Comparison of ENCODE assay signal across 16 mouse cellular contexts in the genomic region with DNA sequence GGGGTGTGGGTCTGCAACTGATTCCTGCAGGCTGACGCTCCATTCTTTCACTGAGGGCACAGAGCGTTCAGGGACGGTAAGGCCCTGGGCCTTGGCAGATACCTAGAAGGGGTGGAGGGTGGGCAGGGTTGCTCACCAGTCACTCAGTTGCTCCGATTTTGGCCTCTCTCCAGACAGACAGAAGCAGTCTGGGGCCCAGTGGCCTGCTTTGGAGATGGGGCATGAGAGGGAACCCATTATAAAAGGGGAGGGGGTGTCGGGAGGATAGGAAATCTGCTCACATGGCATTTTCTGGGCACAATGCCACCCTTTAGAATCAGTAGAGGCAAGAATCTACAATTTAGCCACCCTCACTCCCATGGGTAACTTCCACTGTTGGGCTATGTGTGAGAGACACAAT. TPM values are rescaled to one million over a fixed set of nuclear protein-coding genes. Genes with fewer than 3 reads are reported as not detected.
DNase-seq lines count a peak whose midpoint lies in the region; ATAC-seq lines count a peak whose summit lies in the region.
"Had no signal": no experiment of that assay in that cellular context is flagged by ENCODE, and none has a peak within 500 bp of the region (broad histone marks: within the 10 kb centered on the region; RNA-seq: fewer than 3 reads in every experiment).

No protein-coding gene starts in this region.

- no peaks in the 10 kb centered on the region for H3K36me3 ChIP-seq in forebrain, embryonic 14.5 days (ENCODE audit: control insufficient read depth, insufficient read depth, low read length)
- H3K36me3 ChIP-seq in forebrain, embryonic 12.5 days (replicated peaks): no peaks in the 10 kb centered on the region
- no peaks in the 10 kb centered on the region for H3K36me3 ChIP-seq in lung, embryonic 16.5 days (ENCODE audit: control insufficient read depth, insufficient read depth, low read length)
- H3K36me3 ChIP-seq in embryonic facial prominence, embryonic 12.5 days: no peaks in the 10 kb centered on the region
- H3K36me3 ChIP-seq in neural tube, embryonic 14.5 days (ENCODE audit: control insufficient read depth, insufficient read depth, low read length): no peaks in the 10 kb centered on the region
- H3K36me3 ChIP-seq: G1E; heart, embryonic 10.5 days; liver, embryonic 12.5 days had no signal

- H3K27me3 ChIP-seq in forebrain, embryonic 14.5 days (replicated peaks; ENCODE audit: control insufficient read depth, insufficient read depth, low read length): no peaks in the 10 kb centered on the region
- peaks cover 41% of the 10 kb centered on the region for H3K27me3 ChIP-seq in forebrain, embryonic 12.5 days
- no peaks in the 10 kb centered on the region for H3K27me3 ChIP-seq in lung, embryonic 16.5 days (ENCODE audit: control insufficient read depth, insufficient read depth, low read depth, low read length)
- H3K27me3 ChIP-seq in embryonic facial prominence, embryonic 12.5 days: no peaks in the 10 kb centered on the region
- 0 out of 2 replicates have a peak, but pooled peaks cover 4% of the 10 kb centered on the region for H3K27me3 ChIP-seq in neural tube, embryonic 14.5 days (ENCODE audit: control insufficient read depth, insufficient read depth, low read length)
- H3K27me3 ChIP-seq: liver, embryonic 12.5 days had no signal

- ATAC-seq in forebrain, embryonic 14.5 days: peak; percentile 16; the same call in 1 of the 2 replicates
- no peak for ATAC-seq in forebrain, embryonic 12.5 days (ENCODE audit: low FRiP score)
- peak; percentile 53; the same call in 1 of the 2 replicates for ATAC-seq in lung, embryonic 16.5 days (ENCODE audit: low read depth)
- ATAC-seq in embryonic facial prominence, embryonic 12.5 days (ENCODE audit: insufficient number of reproducible peaks, insufficient read depth, low FRiP score, low TSS enrichment): no peak
- peak; percentile 62; the same call in 1 of the 2 replicates for ATAC-seq in neural tube, embryonic 14.5 days (ENCODE audit: low read depth)
- no peak for ATAC-seq in erythroid progenitor cell, adult 5-6 weeks (replicated peaks; ENCODE audit: low FRiP score, poor library complexity, severe bottlenecking)
- ATAC-seq: intestine, embryonic 16.5 days; liver, embryonic 12.5 days had no signal

- no peak overlapping the region for H3K4me3 ChIP-seq in forebrain, embryonic 14.5 days (ENCODE audit: low read depth, low read length)
- H3K4me3 ChIP-seq in forebrain, embryonic 12.5 days (replicated peaks): no peak overlapping the region
- no peak overlapping the region for H3K4me3 ChIP-seq in lung, embryonic 16.5 days (ENCODE audit: low read length)
- no peak overlapping the region for H3K4me3 ChIP-seq in embryonic facial prominence, embryonic 12.5 days
- no peak overlapping the region for H3K4me3 ChIP-seq in neural tube, embryonic 14.5 days (ENCODE audit: low read depth, low read length)
- H3K4me3 ChIP-seq: heart, embryonic 10.5 days; liver, embryonic 12.5 days had no signal

- H3K9ac ChIP-seq in forebrain, embryonic 14.5 days (ENCODE audit: low read length): no peak overlapping the region
- H3K9ac ChIP-seq in forebrain, embryonic 12.5 days: no peak overlapping the region
- no peak overlapping the region for H3K9ac ChIP-seq in lung, embryonic 16.5 days (ENCODE audit: low read length)
- no peak overlapping the region for H3K9ac ChIP-seq in embryonic facial prominence, embryonic 12.5 days
- no peak overlapping the region for H3K9ac ChIP-seq in neural tube, embryonic 14.5 days (replicated peaks; ENCODE audit: low read depth, low read length)
- H3K9ac ChIP-seq: liver, embryonic 12.5 days had no signal

- H3K4me1 ChIP-seq in forebrain, embryonic 14.5 days (ENCODE audit: control insufficient read depth, insufficient read depth, low read length): peaks cover 27% of the 10 kb centered on the region
- H3K4me1 ChIP-seq in forebrain, embryonic 12.5 days: peaks cover 39% of the 10 kb centered on the region
- H3K4me1 ChIP-seq in lung, embryonic 16.5 days (replicated peaks; ENCODE audit: control insufficient read depth, insufficient read depth, low read length): peaks cover 30% of the 10 kb centered on the region
- peaks cover 22% of the 10 kb centered on the region for H3K4me1 ChIP-seq in embryonic facial prominence, embryonic 12.5 days
- H3K4me1 ChIP-seq in neural tube, embryonic 14.5 days (ENCODE audit: control insufficient read depth, insufficient read depth, low read length): peaks cover 7% of the 10 kb centered on the region
- H3K4me1 ChIP-seq: liver, embryonic 12.5 days had no signal

- DNase-seq in forebrain, embryonic 14.5 days (ENCODE audit: low spot score): peak; percentile 91
- no peak for DNase-seq in lung, postnatal 36 days
- DNase-seq in kidney, adult 18-20 months: no peak
- DNase-seq: B cell, adult 2 months; cerebellum, postnatal 14 days; kidney, postnatal 36 days; thymus, adult 2 months had no signal

- H3K9me3 ChIP-seq in forebrain, embryonic 14.5 days (replicated peaks; ENCODE audit: control insufficient read depth, low read length): no peaks in the 10 kb centered on the region
- no peaks in the 10 kb centered on the region for H3K9me3 ChIP-seq in forebrain, embryonic 12.5 days
- H3K9me3 ChIP-seq in lung, embryonic 16.5 days (ENCODE audit: control insufficient read depth, low read length): no peaks in the 10 kb centered on the region
- H3K9me3 ChIP-seq in embryonic facial prominence, embryonic 12.5 days: no peaks in the 10 kb centered on the region
- H3K9me3 ChIP-seq in neural tube, embryonic 14.5 days (ENCODE audit: control insufficient read depth, low read length): no peaks in the 10 kb centered on the region
- H3K9me3 ChIP-seq: G1E; heart, embryonic 10.5 days; liver, embryonic 12.5 days had no signal

- H3K4me2 ChIP-seq in forebrain, embryonic 14.5 days (ENCODE audit: low read length): no peak overlapping the region
- no peak overlapping the region for H3K4me2 ChIP-seq in forebrain, embryonic 12.5 days
- H3K4me2 ChIP-seq in lung, embryonic 16.5 days (ENCODE audit: low read depth, low read length): no peak overlapping the region
- H3K4me2 ChIP-seq in embryonic facial prominence, embryonic 12.5 days (replicated peaks): no peak overlapping the region
- no peak overlapping the region for H3K4me2 ChIP-seq in neural tube, embryonic 14.5 days (ENCODE audit: low read depth, low read length)
- H3K4me2 ChIP-seq: liver, embryonic 12.5 days had no signal

- no peak overlapping the region for H3K27ac ChIP-seq in forebrain, embryonic 14.5 days (ENCODE audit: low read depth, low read length)
- H3K27ac ChIP-seq in forebrain, embryonic 12.5 days: no peak overlapping the region
- no peak overlapping the region for H3K27ac ChIP-seq in lung, embryonic 16.5 days (ENCODE audit: low read length)
- H3K27ac ChIP-seq in embryonic facial prominence, embryonic 12.5 days: peak overlapping the region; percentile 26; the same call in 1 of the 2 replicates
- H3K27ac ChIP-seq in neural tube, embryonic 14.5 days (ENCODE audit: low read depth, low read length): no peak overlapping the region
- H3K27ac ChIP-seq: heart, embryonic 10.5 days; liver, embryonic 12.5 days had no signal

- 56% methylated on average over 5 of the region's 5 CpGs for WGBS in forebrain, embryonic 14.5 days
- 85% methylated on average over 5 of the region's 5 CpGs for WGBS in forebrain, embryonic 12.5 days
- 45% methylated on average over 5 of the region's 5 CpGs for WGBS in lung, embryonic 16.5 days
- 89% methylated on average over 5 of the region's 5 CpGs for WGBS in embryonic facial prominence, embryonic 12.5 days
- 69% methylated on average over 5 of the region's 5 CpGs for WGBS in neural tube, embryonic 14.5 days

RNA-seq across cellular contexts. Expression of a gene that starts 59.1 kb away (rescaled TPM):
- 34.3 and 35.6 TPM in 2 replicates for polyA plus RNA-seq in forebrain, embryonic 14.5 days (2014; fragmentation: Nextera tagmentation; extraction: Ambion mirVana)
- polyA plus RNA-seq in forebrain, embryonic 12.5 days (2016; fragmentation: Nextera tagmentation; extraction: Ambion mirVana): 41.3 and 41.6 TPM in 2 replicates
- 38.4 and 43.1 TPM in 2 replicates for polyA plus RNA-seq in lung, embryonic 16.5 days (2015; fragmentation: Nextera tagmentation; extraction: Ambion mirVana)
- 45.8 and 49.2 TPM in 2 replicates for polyA plus RNA-seq in embryonic facial prominence, embryonic 12.5 days (2016; fragmentation: Nextera tagmentation; extraction: Ambion mirVana)
- polyA plus RNA-seq in neural tube, embryonic 14.5 days (2014; fragmentation: Nextera tagmentation; extraction: Ambion mirVana): 37.1 and 44.0 TPM in 2 replicates
- 2.5 and 11.5 TPM in 2 replicates for total RNA-seq in erythroid progenitor cell, adult 5-6 weeks (2015; ENCODE audit: low replicate concordance)
- 1.9 and 10.5 TPM in 2 replicates for total RNA-seq in erythroid progenitor cell, adult 5-6 weeks (2017; ENCODE audit: low replicate concordance)

Comparison
In these comparisons a context has a peak if more than half of its experiments do, and no peak if none do; other contexts are left out.
1. ATAC-seq: peak in forebrain, embryonic 14.5 days (single experiment), lung, embryonic 16.5 days (single experiment) and neural tube, embryonic 14.5 days (single experiment); none in forebrain, embryonic 12.5 days (single experiment), embryonic facial prominence, embryonic 12.5 days (single experiment) and erythroid progenitor cell, adult 5-6 weeks (single experiment).